Mouse (Mus musculus) MEL (cell line): ENCODE measurements at regions not wholly inside any gene's neighbourhood (a gene's known extent, or its start where the extent isn't known, plus 50 kb on each side); places are given as distances from the start of the nearest gene placed in this dataset.

Source experiments
- DNase-seq: peaks from one replicate; pipeline ENCODE4 v3.0.0; 2011; ENCODE audit warnings: low read depth, low spot score
- H3K27ac ChIP-seq: 2 replicates; pipeline ENCODE4 v1.5.1; 2012; ENCODE audit warnings: low read depth, mild to moderate bottlenecking, control low read depth, low read length, moderate library complexity; ENCODE audit not compliant: control insufficient read depth
- H3K27me3 ChIP-seq, 2 experiments: fragments of 150-350 bp in 1 of 2; sonication (generic) in 1 of 2; 2 replicates each; pipeline ENCODE4 v1.6.1; 2012; ENCODE audit warnings: low read length in 2 of 2, mild to moderate bottlenecking in 2 of 2, improper control_type of control experiment in 1 of 2, moderate library complexity in 1 of 2; ENCODE audit not compliant: insufficient read depth in 2 of 2, control insufficient read depth in 1 of 2
- H3K36me3 ChIP-seq, 2 experiments: 2 replicates each; pipeline ENCODE4 v1.6.1; 2012 to 2014; ENCODE audit warnings: low read length in 2 of 2, improper control_type of control experiment in 1 of 2, inconsistent platforms in 1 of 2, mild to moderate bottlenecking in 1 of 2; ENCODE audit not compliant: insufficient read depth in 2 of 2, control insufficient read depth in 1 of 2
- H3K4me1 ChIP-seq, 2 experiments: fragments of 150-350 bp in 1 of 2; sonication (generic) in 1 of 2; 2 replicates each; pipeline ENCODE4 v1.6.1; 2012; ENCODE audit warnings: low read length in 2 of 2, improper control_type of control experiment in 1 of 2, mild to moderate bottlenecking in 1 of 2; ENCODE audit not compliant: insufficient read depth in 2 of 2, control insufficient read depth in 1 of 2
- H3K4me3 ChIP-seq, 2 experiments: fragments of 150-350 bp in 1 of 2; sonication (generic) in 1 of 2; 2 replicates each; pipeline ENCODE4 v1.5.1; 2012; ENCODE audit warnings: low read depth in 2 of 2, low read length in 2 of 2, mild to moderate bottlenecking in 2 of 2, moderate library complexity in 2 of 2, control low read depth in 1 of 2, improper control_type of control experiment in 1 of 2; ENCODE audit not compliant: control insufficient read depth in 1 of 2, insufficient read depth in 1 of 2
- H3K79me2 ChIP-seq: 2 replicates; pipeline ENCODE4 v1.6.1; 2012; ENCODE audit warnings: mild to moderate bottlenecking, low read length, moderate library complexity; ENCODE audit not compliant: control insufficient read depth, poor library complexity, insufficient read depth
- H3K9ac ChIP-seq: 2 replicates; pipeline ENCODE4 v1.6.1; 2012; ENCODE audit warnings: low read depth, mild to moderate bottlenecking, control low read depth, low read length, moderate library complexity; ENCODE audit not compliant: control insufficient read depth, poor library complexity, severe bottlenecking
- H3K9me3 ChIP-seq: fragments of 150-350 bp; sonication (generic); replicated peaks from 2 replicates; pipeline ENCODE4 v1.6.1; 2012; ENCODE audit warnings: mild to moderate bottlenecking, low read length, improper control_type of control experiment, moderate library complexity; ENCODE audit not compliant: insufficient read depth
- BHLHE40 ChIP-seq: IDR thresholded peaks from 2 replicates; pipeline ENCODE4 v1.6.1; 2012; ENCODE audit warnings: low read depth, mild to moderate bottlenecking, inconsistent platforms, low read length, improper control_type of control experiment, borderline replicate concordance
- CHD2 ChIP-seq: IDR thresholded peaks from 2 replicates; pipeline ENCODE4 v1.6.1; 2011; ENCODE audit warnings: low read length, improper control_type of control experiment
- CTCF ChIP-seq, 3 experiments: IDR thresholded peaks in 2 of 3; conservative IDR thresholded peaks in 1 of 3; 2 replicates each; pipeline ENCODE4 v1.5.1; 2011 to 2012; ENCODE audit warnings: low read length in 3 of 3, low read depth in 2 of 3, mild to moderate bottlenecking in 2 of 3, improper control_type of control experiment in 1 of 3, inconsistent platforms in 1 of 3, mixed read lengths in 1 of 3, moderate library complexity in 1 of 3; ENCODE audit not compliant: control insufficient read depth in 1 of 3, insufficient read depth in 1 of 3, poor library complexity in 1 of 3, severe bottlenecking in 1 of 3
- EP300 ChIP-seq, 2 experiments: IDR thresholded peaks; 2 replicates each; pipeline ENCODE4 v1.6.1; 2011; ENCODE audit warnings: improper control_type of control experiment in 2 of 2, low read length in 2 of 2, low read depth in 1 of 2, mild to moderate bottlenecking in 1 of 2
- GABPA ChIP-seq: IDR thresholded peaks from 2 replicates; pipeline ENCODE4 v1.6.1; 2012; ENCODE audit warnings: low read depth, mild to moderate bottlenecking, inconsistent platforms, low read length, improper control_type of control experiment, moderate library complexity
- GATA1 ChIP-seq: IDR thresholded peaks from 2 replicates; pipeline ENCODE4 v1.6.1; 2011; ENCODE audit warnings: low read depth, low read length, improper control_type of control experiment
- MAX ChIP-seq: IDR thresholded peaks from 2 replicates; pipeline ENCODE4 v1.6.1; 2011; ENCODE audit warnings: low read length, improper control_type of control experiment
- POLR2AphosphoS2 ChIP-seq: IDR thresholded peaks from 2 replicates; pipeline ENCODE4 v1.6.1; 2011; ENCODE audit warnings: low read length, improper control_type of control experiment
- POLR2AphosphoS5 ChIP-seq: IDR thresholded peaks from 2 replicates; pipeline ENCODE4 v1.6.1; 2012; ENCODE audit warnings: low read depth, borderline replicate concordance, mild to moderate bottlenecking, inconsistent platforms, low read length, moderate library complexity, mixed read lengths
- RCOR1 ChIP-seq: IDR thresholded peaks from 2 replicates; pipeline ENCODE4 v1.6.1; 2012; ENCODE audit warnings: low read depth, mild to moderate bottlenecking, inconsistent platforms, low read length, improper control_type of control experiment
- TAL1 ChIP-seq: IDR thresholded peaks from 2 replicates; pipeline ENCODE4 v1.6.1; 2012; ENCODE audit warnings: mild to moderate bottlenecking, inconsistent platforms, low read length, moderate library complexity, mixed read lengths
- TBP ChIP-seq: IDR thresholded peaks from 2 replicates; pipeline ENCODE4 v1.8.0; 2011; ENCODE audit warnings: low read depth, low read length, improper control_type of control experiment
- USF1 ChIP-seq: IDR thresholded peaks from 2 replicates; pipeline ENCODE4 v1.6.1; 2014; ENCODE audit warnings: low read depth, mild to moderate bottlenecking, inconsistent platforms, low read length, improper control_type of control experiment, moderate library complexity
- ZC3H11A ChIP-seq: IDR thresholded peaks from 2 replicates; pipeline ENCODE4 v1.6.1; 2012; ENCODE audit warnings: low read depth, mild to moderate bottlenecking, inconsistent platforms, low read length, improper control_type of control experiment
- ZKSCAN1 ChIP-seq: IDR thresholded peaks from 2 replicates; pipeline ENCODE4 v1.6.1; 2012; ENCODE audit warnings: low read depth, mild to moderate bottlenecking, inconsistent platforms, low read length, improper control_type of control experiment, moderate library complexity
- ZMIZ1 ChIP-seq: IDR thresholded peaks from 2 replicates; pipeline ENCODE4 v1.6.1; 2012; ENCODE audit warnings: low read depth, mild to moderate bottlenecking, inconsistent platforms, low read length, improper control_type of control experiment, moderate library complexity

GRCm38 (mm10) chr1:55957804-55958445 lies 552.2 kb downstream of the Plcl1 start:
- H3K4me3 ChIP-seq = peak overlapping the region in 1 of 2 experiments; percentile 35; a peak in 1 of 4 replicates
- H3K27ac ChIP-seq = no peak overlapping the region
- DNase-seq = peak; percentile 1
- H3K9ac ChIP-seq = no peak overlapping the region
- no peaks in the 10 kb centered on the region for H3K36me3 ChIP-seq
- H3K27me3 ChIP-seq = no peaks in the 10 kb centered on the region
- no peaks in the 10 kb centered on the region for H3K4me1 ChIP-seq
- no peaks in the 10 kb centered on the region for H3K9me3 ChIP-seq
- H3K79me2 ChIP-seq = no peaks in the 10 kb centered on the region
- TF ChIP-seq USF1 (no peak), BHLHE40 (no peak), GABPA (no peak), CTCF (IDR thresholded peaks at IDR 0.05 in 2 of 3, conservative IDR thresholded peaks at IDR 0.05 in 1 of 3; ENCODE audit: control insufficient read depth in 1 of 3, insufficient read depth in 1 of 3, low read depth in 2 of 3, low read length in 3 of 3, poor library complexity in 1 of 3, severe bottlenecking in 1 of 3) (no peak), CHD2 (no peak), TAL1 (no peak), POLR2AphosphoS5 (no peak), RCOR1 (no peak), MAX (no peak), ZC3H11A (no peak), TBP (no peak), POLR2AphosphoS2 (no peak), ZKSCAN1 (no peak), EP300 (IDR thresholded peaks at IDR 0.05; ENCODE audit: low read depth in 1 of 2, low read length in 2 of 2) (no peak)

- Histone ChIP-seq H3K4me1 (no peaks in the 10 kb centered on the region), H3K79me2 (no peaks in the 10 kb centered on the region), H3K4me3 (no peak overlapping the region)
- TF ChIP-seq CTCF (IDR thresholded peaks at IDR 0.05 in 2 of 3, conservative IDR thresholded peaks at IDR 0.05 in 1 of 3; ENCODE audit: control insufficient read depth in 1 of 3, insufficient read depth in 1 of 3, low read depth in 2 of 3, low read length in 3 of 3, poor library complexity in 1 of 3, severe bottlenecking in 1 of 3) = peak; percentile 31 to 53 (median 33); a peak in 4 of 6 replicates
- TF ChIP-seq ZMIZ1 = no peak
- TF ChIP-seq GATA1 = no peak
- TF ChIP-seq, all 39 proteins: peak for 1
- H3K9ac ChIP-seq = no peak overlapping the region
- no peak overlapping the region for H3K27ac ChIP-seq
- DNase-seq = peak; percentile 3
- no peaks in the 10 kb centered on the region for H3K9me3 ChIP-seq
- H3K36me3 ChIP-seq = no peaks in the 10 kb centered on the region
- H3K27me3 ChIP-seq = no peaks in the 10 kb centered on the region
Observed at GRCm38 (mm10) chr1:55960291-55960690, 554.6 kb downstream of the Plcl1 start.
